Mouse (Mus musculus) ovary, adult 18-20 months (tissue): ENCODE data around the gene 6430628N08Rik.
A peak's percentile ranks its signal among the peaks of the same experiment; 100 is the strongest.

Experiments used
- DNase-seq: peaks from one replicate; pipeline ENCODE4 v3.0.0; 2022; ENCODE audit warnings: low spot score, mixed read lengths

Gene 6430628N08Rik

DNA sequence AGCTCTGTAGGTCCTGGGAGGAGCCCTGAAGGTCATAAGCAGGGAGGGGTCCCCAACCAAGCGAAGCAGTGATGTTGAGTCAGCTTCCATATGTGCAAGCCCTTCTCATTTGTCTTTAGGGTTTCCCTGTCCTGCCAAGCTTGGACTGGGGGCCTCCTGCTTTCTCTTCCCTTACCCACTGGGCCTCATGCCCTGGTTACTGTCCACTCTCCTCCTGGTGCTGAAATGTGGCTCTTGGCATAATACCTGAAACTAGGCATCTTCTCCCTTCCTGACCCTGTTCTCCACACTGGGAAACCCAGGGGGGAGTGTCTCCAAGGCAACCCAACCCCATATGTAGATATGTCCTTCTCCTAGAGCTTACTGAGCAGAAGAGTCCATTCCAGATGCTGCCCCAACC is 3.6 kb upstream of the 6430628N08Rik start:
- no peak for DNase-seq

DNA sequence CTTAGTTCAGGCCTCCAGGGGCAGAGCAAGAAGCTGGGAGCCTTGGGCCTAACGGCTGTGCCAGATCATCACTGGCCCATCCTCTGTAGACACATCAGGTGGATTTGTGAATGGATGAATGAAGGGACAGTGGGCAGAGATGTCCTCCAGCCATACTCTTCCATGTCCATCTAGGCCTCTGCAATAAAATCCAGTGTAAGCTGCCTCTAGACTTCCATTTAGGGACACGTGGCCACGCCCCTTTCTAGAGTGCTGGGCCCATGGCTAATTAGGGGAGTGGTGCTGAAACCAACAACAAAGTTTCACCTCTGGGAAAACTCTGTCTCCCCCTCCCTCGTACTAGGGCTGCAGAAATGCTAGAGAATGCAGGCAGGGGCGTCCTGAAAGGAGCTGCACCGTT is 399 bp upstream of the 6430628N08Rik start:
- DNase-seq, result no peak

DNA sequence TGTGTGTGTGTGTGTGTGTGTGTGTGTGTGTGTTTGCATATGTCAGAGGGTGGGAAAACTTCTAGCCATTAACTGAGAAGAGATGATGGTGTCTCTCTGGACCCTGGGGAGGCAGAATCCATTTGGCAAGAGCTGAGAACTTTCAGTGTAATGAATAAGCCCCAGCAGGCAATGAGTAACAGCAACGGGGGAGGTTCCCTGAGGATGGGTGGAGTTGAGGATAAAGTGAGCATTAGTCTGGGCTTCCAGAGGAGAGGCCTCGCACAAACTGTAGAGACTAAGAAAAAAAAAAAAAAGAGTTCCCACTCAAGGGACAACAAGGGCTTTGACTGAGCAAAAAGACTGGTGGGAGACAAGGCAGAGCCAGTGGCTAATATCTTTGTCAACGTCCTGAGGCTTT is 3.8 kb downstream of the 6430628N08Rik start:
- DNase-seq, result no peak

DNA sequence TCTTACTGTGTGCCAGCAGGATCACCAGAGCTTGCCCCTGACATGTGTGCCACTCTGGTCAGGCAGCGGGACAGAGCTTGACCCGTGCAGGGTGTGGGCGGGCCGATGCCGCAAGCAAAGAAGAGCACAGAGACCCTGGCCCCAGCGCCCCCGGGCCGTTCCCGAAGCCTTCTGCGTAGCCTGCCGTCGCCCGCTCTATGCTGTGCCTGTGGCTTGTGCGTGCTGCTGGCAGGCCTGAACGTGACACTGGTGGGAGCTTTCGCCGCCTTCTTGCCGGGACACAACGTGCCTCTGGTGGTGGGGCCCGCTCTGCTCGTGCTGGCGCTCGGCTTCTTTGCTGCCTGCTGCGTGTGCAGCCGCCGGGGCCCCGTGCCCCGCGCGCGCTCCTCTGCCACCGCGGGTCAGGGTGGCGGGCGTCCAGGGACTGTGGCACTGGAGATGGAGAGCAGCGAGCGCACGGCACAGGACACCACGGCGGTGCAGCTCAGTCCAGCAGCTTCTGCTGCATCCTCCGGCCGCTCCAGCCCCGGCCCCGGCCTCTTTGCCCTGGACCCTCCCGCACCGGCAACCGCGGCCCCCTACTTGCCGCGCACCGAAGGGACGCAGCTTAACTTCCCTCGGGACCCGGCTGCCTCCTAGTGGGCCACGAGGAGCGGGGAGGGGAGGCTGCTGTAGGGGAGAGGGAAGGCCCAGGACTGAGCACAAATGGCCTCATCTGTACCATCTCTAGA is 7.6 kb downstream of the 6430628N08Rik start:
- no peak for DNase-seq

DNA sequence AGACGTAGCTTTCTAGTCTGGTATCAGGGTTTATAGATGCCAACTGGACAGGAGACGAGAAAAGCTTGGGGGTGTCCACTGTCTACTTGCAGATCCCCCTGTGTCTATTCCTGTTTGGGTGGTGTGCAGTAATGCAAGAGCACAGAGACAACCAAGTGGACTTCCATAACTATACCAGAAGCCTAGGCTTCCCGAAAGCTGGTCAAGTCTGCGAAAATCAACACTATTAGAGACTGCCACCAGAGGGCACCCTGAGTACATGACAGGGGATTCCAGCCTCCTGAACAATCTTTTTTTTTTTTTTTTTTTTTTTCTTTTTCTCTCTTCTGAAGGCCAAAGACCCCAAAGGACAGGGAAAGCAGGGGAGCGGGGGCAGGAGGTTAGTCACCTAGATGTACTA is 12.4 kb downstream of the 6430628N08Rik start:
- DNase-seq, result peak; percentile 12

DNA sequence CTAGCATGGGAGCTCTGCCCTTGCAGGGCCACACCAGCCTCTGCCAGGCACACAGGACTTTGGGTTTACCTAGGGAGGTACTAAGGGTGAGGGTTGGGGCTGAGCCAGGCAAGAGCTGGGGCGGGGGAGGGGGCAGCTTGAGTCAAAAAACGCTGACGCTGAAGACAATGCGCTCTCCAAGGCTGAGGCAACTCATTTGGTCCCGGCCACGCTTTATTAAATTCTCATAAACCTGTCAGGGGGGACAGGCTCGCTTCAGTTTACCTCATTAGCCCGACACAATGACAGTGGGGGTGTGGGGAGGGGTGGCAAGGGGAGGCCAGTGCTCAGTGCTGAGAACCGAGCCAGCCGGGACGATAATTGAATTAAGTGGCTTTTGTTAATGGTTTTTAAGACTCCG is 13.9 kb downstream of the 6430628N08Rik start:
- no peak for DNase-seq

DNA sequence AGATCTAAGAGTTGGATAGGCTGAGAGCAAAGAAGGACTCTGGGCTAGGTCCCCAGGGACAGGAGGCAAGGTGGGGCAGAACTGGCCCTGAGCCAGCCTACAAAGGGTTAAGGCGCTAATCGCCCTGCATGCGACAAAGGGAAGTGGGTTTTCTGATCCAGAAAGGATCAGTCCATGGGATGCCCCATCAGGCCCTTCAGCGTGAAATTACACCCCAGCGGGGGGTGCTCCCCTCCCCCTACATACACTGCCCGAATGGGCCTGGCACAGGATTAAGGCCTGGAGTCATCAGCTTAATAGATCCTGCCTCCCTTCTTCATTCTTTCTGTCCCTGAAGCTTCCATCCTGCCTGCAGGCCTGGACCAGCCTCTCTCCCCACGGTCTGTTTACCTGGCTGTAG is 15.2 kb downstream of the 6430628N08Rik start:
- no peak for DNase-seq

DNA sequence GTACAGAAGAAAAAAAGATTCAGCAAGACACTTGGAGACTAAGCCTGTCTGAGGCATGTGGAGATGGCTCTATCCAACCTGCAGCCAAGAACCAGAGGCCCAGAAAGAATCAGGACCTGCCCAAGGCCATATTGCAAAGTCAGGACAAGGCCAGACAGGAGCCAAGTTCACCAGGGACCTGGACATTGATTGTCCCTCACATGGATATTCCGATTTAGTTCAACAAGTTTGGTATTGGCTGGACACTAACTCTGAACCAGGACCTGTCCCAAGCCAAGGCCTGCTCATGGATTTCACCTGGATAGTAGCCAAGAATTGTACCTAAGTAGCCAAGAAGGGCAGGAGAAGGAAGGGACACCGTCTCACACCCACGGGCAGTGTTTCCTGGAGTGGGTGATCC is 16.3 kb downstream of the 6430628N08Rik start:
- DNase-seq, result no peak

DNA sequence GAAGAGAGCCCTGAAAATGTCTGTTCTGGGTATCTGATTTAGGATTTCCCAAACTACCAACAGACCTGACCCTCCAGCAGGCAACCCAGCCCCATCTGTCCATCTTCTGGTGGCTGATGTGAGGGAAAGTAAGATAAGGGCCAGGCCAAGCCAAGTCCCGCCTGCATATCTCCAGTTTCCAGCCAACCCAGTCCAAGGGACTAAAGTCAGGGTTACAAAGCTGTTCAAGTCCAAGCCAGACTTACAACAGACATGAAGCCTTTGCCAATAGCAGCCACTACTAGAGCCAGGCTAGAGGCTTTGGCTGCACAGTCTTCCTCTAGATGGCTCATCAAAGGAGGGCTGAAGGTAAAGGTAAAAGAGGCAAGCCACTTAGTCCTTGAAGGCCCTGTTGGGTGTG is 17.5 kb downstream of the 6430628N08Rik start:
- no peak for DNase-seq

DNA sequence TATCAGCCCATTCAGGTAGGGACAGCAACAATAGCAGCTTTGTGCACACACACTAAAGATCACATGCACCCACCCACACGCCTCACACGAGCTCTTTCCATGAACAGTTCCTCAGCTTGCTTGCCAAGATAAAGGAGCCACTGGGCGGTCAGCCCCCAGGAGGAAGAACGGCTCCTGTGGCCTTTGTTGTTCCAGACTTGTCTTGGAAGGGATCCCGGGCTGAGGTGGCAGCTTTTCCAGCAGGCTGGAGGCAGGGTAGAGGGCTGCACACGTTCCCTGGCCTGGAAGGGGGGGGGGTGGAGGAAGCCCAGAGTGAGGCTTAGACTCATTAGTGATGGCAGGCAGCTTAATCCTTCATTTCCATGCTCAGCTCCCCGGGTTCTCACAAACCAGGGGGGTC is 18.2 kb downstream of the 6430628N08Rik start:
- DNase-seq, result peak; percentile 26

DNA sequence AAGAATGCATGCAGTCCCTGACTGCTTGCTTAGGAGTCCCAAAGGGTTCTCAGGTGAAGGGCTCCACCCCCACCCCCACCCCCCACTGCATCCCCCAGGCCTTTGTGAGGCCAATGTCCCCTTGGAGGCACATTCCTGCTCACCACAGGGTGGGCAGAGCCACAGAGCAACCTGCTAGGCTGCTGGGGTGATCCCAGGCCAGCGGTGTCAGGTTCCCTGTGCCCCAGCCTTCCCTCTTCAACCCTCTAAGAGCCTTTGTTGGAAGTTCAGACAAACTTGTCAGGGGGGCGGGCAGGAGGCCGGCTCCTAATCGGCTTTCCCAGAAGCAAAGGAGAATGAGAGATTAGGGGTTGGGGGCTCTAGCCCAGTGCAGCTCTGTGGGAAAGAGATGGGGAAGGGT is 21.1 kb downstream of the 6430628N08Rik start:
- no peak for DNase-seq

DNA sequence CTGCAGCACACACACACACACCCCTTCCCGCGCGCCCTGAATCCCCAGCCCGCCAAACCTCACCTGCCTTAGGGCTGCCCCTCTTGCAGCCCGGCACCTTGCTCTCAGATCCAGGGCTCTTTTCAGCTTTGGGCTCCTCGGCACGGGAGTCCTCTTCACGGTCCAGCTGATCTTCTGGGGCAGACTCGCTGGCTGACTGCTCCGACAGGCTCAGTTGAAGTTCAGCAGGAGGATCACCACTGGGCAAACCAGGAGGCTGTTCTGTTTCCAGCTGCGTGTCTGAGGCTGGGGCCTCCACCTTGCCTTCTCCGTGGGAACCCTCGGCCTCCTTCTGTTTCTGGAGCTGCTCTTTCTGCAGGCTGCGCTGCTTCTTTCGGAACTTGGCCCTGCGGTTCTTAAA is 29.4 kb downstream of the 6430628N08Rik start:
- no peak for DNase-seq

DNA sequence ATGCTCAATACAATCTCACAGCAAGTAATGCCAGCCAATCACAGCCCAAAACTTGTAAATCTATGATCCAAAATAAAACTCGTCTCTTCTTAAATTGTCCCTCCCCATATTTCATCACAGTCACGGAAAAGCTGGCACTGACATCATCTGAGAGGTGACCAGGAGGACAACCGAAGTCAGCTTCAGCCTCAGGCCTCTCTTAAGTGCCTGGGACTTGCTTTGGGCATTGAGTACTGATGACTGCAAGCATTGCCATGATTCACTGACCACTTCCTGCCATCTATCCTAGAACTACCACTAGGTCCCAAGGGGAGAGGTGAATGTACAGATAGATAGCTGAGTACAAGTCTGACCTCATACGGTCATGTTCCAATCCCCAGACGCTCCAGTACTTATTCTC is 32.2 kb downstream of the 6430628N08Rik start:
- DNase-seq, result no peak

DNA sequence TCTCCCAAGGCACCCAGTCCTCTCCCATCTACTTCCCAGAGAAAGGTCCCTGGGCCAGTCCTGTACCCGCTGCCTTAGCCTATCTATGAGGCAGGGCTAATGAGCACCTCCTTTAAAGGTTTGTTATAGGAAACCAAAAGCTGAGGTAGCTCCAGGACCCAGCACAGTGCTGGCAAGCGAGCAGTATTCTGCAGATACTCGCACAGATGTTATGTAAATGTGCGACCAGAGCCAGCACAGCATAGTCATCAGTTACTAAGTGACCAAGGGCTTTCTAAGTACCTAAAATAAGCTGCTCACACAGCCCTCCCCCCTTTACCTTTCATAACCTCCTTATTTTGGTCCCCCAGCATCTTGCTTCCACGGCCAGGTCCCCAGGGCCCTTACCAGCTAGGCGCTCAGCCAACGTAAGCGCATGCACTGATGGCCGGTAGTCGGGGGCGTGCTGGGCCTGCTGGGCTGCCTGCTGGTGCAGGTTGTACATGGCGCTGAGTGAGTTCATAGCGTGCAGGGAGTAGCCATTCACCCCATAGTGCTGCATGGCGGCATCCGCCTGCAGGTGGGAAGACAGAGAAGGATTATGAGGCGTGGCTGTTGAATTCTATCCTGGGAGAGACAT is 32.9 kb downstream of the 6430628N08Rik start:
- DNase-seq, result no peak

DNA sequence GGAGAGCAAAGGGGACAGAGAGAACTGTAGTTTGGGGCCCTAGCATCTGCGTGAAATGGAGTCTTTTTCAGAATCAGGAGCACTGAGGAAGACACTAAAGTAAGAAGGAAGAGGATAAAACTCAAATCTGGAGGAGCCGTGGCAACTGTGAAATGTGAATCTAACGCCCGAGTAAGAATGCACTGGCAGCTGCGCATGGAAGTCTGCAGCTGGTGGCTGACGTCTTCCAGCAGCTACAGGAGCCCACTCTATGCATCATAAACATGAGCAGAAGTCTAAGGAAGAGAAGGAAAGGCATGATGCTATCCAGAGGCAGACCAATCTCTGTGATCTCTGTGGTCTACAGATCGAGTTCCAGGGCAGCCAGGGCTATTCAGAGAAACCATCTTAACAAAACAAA is 37.2 kb downstream of the 6430628N08Rik start:
- no peak for DNase-seq

DNA sequence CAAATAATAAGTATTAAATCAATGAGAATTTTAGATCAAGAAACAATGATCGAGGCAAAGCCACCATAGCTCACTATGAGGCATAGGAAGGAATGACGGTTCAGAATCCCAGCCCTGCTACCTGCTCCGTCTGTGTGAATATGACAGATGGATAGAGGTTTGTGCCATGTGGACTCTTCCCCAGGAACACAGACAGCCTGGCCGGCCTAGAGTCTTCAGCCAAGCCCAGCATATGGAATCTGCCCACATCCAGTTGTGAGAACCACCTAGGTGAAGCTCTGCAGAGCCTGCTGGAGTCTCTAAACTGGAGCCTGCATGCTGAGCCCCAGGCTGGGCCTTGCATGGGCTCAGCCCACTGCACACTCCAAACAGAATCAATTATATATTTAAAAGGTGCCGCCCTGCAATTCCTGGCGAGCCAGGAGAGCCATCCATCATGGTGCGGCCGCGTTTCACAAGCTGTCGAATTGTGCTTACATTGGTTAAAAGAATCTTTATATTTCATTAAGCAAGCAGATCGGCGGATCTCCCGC is 41.2 kb downstream of the 6430628N08Rik start:
- no peak for DNase-seq

DNA sequence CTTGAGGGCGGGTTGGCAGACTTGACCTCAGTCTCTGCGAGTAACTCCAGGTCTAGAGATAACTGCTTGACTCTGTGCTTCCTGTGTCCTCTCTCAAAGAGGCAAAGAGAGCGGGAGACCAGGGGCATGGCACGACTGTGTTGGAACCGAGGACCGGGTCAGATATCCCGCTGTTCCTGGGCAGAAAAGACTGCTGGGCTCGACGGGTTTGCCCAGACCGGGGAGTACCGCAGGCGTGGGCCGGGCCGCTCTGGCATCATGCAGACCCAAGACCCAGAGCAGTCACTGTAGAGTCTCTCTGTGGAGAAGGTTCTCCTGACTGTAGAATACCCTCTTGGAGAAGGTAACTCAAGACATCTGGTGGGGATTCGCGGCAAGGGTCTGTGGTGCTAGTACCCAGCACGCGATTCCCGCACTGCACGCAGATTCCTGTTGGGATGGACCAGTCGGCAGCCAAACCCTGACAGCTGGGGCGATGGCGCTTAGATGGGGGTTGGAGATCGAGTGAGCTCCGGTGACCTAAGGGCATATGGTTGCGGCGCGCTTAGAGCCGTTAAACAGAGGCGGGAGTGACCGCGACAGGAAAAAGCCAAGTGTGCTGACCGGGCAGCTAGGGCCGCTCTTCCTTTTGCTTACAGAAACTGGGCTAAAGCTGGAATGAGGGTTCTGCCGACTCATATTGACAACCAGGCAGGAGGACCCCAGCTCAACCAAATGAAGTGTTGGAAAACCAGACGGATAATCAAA is 45.5 kb downstream of the 6430628N08Rik start:
- no peak for DNase-seq

DNA sequence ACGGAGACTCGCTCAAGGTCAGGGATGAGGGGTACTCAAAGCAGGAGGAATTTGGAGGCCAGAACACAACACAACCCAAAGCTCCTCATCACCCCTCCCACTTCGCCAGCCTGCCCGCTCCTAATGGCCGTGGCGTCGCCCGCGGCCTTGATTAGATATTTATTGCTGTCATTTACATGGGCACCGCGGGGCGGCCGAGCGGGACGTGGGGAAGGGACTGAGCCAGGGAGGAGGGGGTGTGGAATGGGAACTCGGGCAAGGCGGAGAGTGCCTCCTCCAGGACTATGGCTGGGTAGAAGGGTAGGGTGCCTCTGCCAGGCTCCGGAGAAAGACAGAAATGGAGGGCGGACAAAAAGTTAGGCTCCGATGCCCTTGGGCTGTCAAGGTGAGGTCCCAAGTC is 46.2 kb downstream of the 6430628N08Rik start:
- DNase-seq, result no peak

DNA sequence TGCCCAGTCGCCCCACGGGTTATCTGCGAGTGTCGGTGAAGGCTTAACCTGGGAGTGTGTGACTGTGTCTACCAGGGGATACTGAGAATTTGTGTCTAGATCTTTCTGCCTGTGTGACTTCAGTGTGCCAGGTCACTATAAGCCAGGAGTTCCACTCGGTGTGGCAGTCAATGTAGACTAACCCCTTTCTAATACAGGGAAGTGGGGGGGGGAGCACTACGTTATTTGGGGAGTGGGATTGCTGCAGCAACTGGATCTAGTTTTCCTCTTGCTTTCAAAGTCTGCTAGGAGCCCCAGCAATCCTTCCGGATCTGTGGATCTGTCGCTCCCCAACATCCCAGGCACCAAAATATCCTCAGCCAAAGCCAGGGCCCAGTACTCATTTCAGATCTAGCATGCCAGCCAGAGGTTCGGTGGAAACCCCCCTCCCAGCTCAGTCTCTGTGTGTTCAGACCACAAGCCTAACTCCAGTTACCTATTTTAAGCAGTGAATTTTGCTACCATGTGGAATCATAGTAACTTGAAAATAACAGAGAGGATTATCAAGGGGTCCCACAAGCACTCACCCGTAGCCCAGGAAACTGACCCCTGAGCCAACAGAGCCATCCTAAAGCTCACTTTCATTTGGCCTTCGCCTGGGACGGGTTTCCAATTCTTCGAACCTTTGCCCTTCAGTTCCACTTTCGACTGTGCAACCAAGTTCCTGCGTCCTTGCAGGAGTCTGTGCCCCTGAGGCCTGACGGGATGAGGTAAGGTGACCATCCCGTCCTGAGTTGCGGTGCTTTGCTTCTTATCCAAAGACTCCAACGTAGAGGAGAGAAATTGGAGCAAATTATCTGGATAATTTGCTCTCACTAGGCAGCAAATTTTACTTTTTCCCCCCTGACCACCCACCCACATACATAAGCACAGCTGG is 46.9 kb downstream of the 6430628N08Rik start:
- DNase-seq, result no peak

DNA sequence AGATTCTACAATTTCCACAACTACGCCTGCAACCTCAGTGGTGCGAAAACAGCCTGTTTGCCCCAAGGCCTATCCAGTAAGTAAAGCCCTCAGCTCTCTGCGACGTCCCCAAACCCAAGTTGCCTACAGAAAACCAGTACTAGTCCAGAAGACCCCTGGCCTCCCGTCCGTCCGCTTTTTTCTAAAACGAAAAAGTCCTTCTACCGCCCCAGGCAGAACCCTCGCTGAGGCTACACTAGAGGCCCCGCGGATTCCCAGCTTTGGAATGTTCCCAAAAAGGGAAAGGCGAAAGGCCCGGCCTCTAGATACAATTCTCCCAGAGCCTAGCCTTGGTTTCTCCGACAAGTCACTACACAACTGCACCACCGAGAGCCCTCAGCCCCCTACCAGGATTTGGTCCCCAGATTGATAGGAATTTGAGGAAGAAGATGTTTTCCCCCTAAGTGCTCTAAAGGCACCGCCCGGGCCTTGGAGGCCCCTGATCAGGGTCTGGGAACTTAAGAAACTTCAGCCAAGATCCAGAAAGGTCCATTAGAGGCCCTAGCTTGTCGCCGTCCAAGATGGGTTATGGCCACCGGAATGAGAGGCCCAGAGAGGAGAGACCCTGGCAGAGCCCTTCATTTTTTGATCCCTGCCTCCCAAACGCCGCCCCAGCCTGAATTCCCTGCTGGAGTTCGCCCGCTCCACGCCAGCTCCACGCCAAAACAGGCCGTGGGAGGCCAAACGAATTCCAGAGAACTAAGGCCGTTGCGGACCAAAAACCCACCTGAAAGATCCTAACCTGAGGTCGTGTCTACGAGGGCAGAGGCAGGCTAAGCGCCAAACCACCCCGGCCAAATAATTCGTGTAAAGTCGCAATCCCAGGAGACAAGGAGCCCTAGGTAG is 48.1 kb downstream of the 6430628N08Rik start:
- DNase-seq, result no peak
